Mouse (Mus musculus): ENCODE results near the gene Setd1b. TPM values are rescaled to one million over a fixed set of nuclear protein-coding genes. Genes with fewer than 3 reads are reported as not detected.

The Setd1b gene
- polyA plus RNA-seq (2015; fragmentation: Nextera tagmentation; extraction: Ambion mirVana) = 8.9 and 10.4 TPM in 2 replicates

- Histone ChIP-seq H3K4me1 (peaks cover 42% of the 10 kb centered on the region), H3K36me3 (peaks cover 18% of the 10 kb centered on the region), H3K27ac (peak within 1 kb of the TSS; percentile 99), H3K27me3 (no peaks in the 10 kb centered on the region), H3K4me2 (peak within 1 kb of the TSS; percentile 94), H3K9ac (peak within 1 kb of the TSS; percentile 100), H3K9me3 (no peaks in the 10 kb centered on the region), H3K4me3 (peak within 1 kb of the TSS; percentile 88)
- under 1% methylated on average over 58 of the region's 103 CpGs for WGBS
- no peak for ATAC-seq (ENCODE audit: insufficient number of reproducible peaks, low FRiP score, low TSS enrichment, low read depth)
Observed at GRCm38 (mm10) chr5:123142161-123143157, at the start of gene Setd1b. Setd1b (plus strand) TSS chr5:123142193.

- H3K36me3 ChIP-seq = no peaks in the 10 kb centered on the region
- WGBS = 75% methylated on average over 14 of the region's 14 CpGs
- ATAC-seq (ENCODE audit: insufficient number of reproducible peaks, low FRiP score, low TSS enrichment, low read depth) = no peak
Observed at GRCm38 (mm10) chr5:123093077-123093633, 48.8 kb upstream of the Setd1b start.

GRCm38 (mm10) chr5:123094238-123094991 is 47.6 kb upstream of the Setd1b start:
- Histone ChIP-seq H3K4me2 (no peak overlapping the region), H3K4me3 (no peak overlapping the region), H3K27ac (no peak overlapping the region), H3K4me1 (no peaks in the 10 kb centered on the region), H3K9me3 (no peaks in the 10 kb centered on the region), H3K9ac (no peak overlapping the region), H3K27me3 (no peaks in the 10 kb centered on the region), H3K36me3 (peaks cover 4% of the 10 kb centered on the region; the same call in 1 of the 2 replicates)
- no peak for ATAC-seq (ENCODE audit: insufficient number of reproducible peaks, low FRiP score, low TSS enrichment, low read depth)
- 77% methylated on average over 25 of the region's 25 CpGs for WGBS

More at GRCm38 (mm10) chr5:123093077-123093633, 48.8 kb upstream of the Setd1b start:
- Histone ChIP-seq H3K4me3 (no peak overlapping the region), H3K4me1 (no peaks in the 10 kb centered on the region), H3K27ac (no peak overlapping the region), H3K4me2 (no peak overlapping the region), H3K27me3 (no peaks in the 10 kb centered on the region), H3K9me3 (no peaks in the 10 kb centered on the region), H3K9ac (no peak overlapping the region)

GRCm38 (mm10) chr5:123096299-123096698 is 45.7 kb upstream of the Setd1b start:
- Histone ChIP-seq H3K4me1 (no peaks in the 10 kb centered on the region), H3K36me3 (peaks cover 15% of the 10 kb centered on the region; the same call in 1 of the 2 replicates), H3K4me2 (no peak overlapping the region), H3K9ac (no peak overlapping the region), H3K27me3 (no peaks in the 10 kb centered on the region), H3K9me3 (no peaks in the 10 kb centered on the region), H3K27ac (no peak overlapping the region), H3K4me3 (no peak overlapping the region)
- 89% methylated on average over 8 of the region's 8 CpGs for WGBS
- no peak for ATAC-seq (ENCODE audit: insufficient number of reproducible peaks, low FRiP score, low TSS enrichment, low read depth)

GRCm38 (mm10) chr5:123098487-123098886 is 43.5 kb upstream of the Setd1b start:
- no peak overlapping the region for H3K4me2 ChIP-seq
- 79% methylated on average over 2 of the region's 2 CpGs for WGBS
- ATAC-seq (ENCODE audit: insufficient number of reproducible peaks, low FRiP score, low TSS enrichment, low read depth) = no peak
- no peak overlapping the region for H3K27ac ChIP-seq
- no peak overlapping the region for H3K9ac ChIP-seq
- no peaks in the 10 kb centered on the region for H3K27me3 ChIP-seq
- H3K4me3 ChIP-seq = no peak overlapping the region
- peaks cover 5% of the 10 kb centered on the region; the same call in 1 of the 2 replicates for H3K4me1 ChIP-seq
- peaks cover 22% of the 10 kb centered on the region; the same call in 1 of the 2 replicates for H3K36me3 ChIP-seq
- H3K9me3 ChIP-seq = no peaks in the 10 kb centered on the region

GRCm38 (mm10) chr5:123102376-123102775 is 39.6 kb upstream of the Setd1b start:
- Histone ChIP-seq H3K9ac (no peak overlapping the region), H3K4me2 (no peak overlapping the region), H3K27me3 (no peaks in the 10 kb centered on the region), H3K36me3 (peaks cover 24% of the 10 kb centered on the region), H3K4me1 (peaks cover 5% of the 10 kb centered on the region; the same call in 1 of the 2 replicates), H3K9me3 (no peaks in the 10 kb centered on the region), H3K4me3 (no peak overlapping the region), H3K27ac (no peak overlapping the region)
- WGBS = 57% methylated on average over 7 of the region's 7 CpGs
- ATAC-seq (ENCODE audit: insufficient number of reproducible peaks, low FRiP score, low TSS enrichment, low read depth) = no peak

- H3K4me3 ChIP-seq = no peak overlapping the region
- H3K4me1 ChIP-seq = peaks cover 5% of the 10 kb centered on the region; the same call in 1 of the 2 replicates
- WGBS = 53% methylated on average over 8 of the region's 8 CpGs
- no peak overlapping the region for H3K4me2 ChIP-seq
- H3K27me3 ChIP-seq = no peaks in the 10 kb centered on the region
- H3K9me3 ChIP-seq = no peaks in the 10 kb centered on the region
- no peak overlapping the region for H3K9ac ChIP-seq
- no peak overlapping the region for H3K27ac ChIP-seq
- H3K36me3 ChIP-seq = peaks cover 24% of the 10 kb centered on the region
- ATAC-seq (ENCODE audit: insufficient number of reproducible peaks, low FRiP score, low TSS enrichment, low read depth) = no peak
Observed at GRCm38 (mm10) chr5:123103556-123103955, 38.4 kb upstream of the Setd1b start.

GRCm38 (mm10) chr5:123104769-123105168 is 37.2 kb upstream of the Setd1b start:
- whole genome bisulfite sequencing = 82% methylated on average over 6 of the region's 6 CpGs
- H3K36me3 ChIP-seq = peaks cover 16% of the 10 kb centered on the region
- no peaks in the 10 kb centered on the region for H3K9me3 ChIP-seq
- no peak overlapping the region for H3K4me3 ChIP-seq
- no peak overlapping the region for H3K27ac ChIP-seq
- no peak overlapping the region for H3K4me2 ChIP-seq
- no peak overlapping the region for H3K9ac ChIP-seq
- H3K4me1 ChIP-seq = peaks cover 12% of the 10 kb centered on the region
- no peaks in the 10 kb centered on the region for H3K27me3 ChIP-seq
- no peak for ATAC-seq (ENCODE audit: insufficient number of reproducible peaks, low FRiP score, low TSS enrichment, low read depth)

- Histone ChIP-seq H3K36me3 (peaks cover 2% of the 10 kb centered on the region; the same call in 1 of the 2 replicates), H3K9me3 (no peaks in the 10 kb centered on the region), H3K9ac (no peak overlapping the region), H3K4me1 (peaks cover 17% of the 10 kb centered on the region), H3K27ac (peak overlapping the region; percentile 33; the same call in 1 of the 2 replicates), H3K4me3 (no peak overlapping the region), H3K4me2 (peak overlapping the region; percentile 13; the same call in 1 of the 2 replicates), H3K27me3 (no peaks in the 10 kb centered on the region)
- WGBS = 35% methylated on average over 13 of the region's 13 CpGs
- ATAC-seq (ENCODE audit: insufficient number of reproducible peaks, low FRiP score, low TSS enrichment, low read depth) = no peak
Observed at GRCm38 (mm10) chr5:123109452-123110203, 32.4 kb upstream of the Setd1b start.

GRCm38 (mm10) chr5:123110296-123110721 is 31.7 kb upstream of the Setd1b start:
- Histone ChIP-seq H3K4me2 (no peak overlapping the region), H3K27me3 (no peaks in the 10 kb centered on the region), H3K36me3 (peaks cover 4% of the 10 kb centered on the region; the same call in 1 of the 2 replicates), H3K4me1 (peaks cover 17% of the 10 kb centered on the region), H3K9ac (no peak overlapping the region), H3K27ac (0 out of 2 replicates have a peak overlapping the region, but pooled peaks have one; percentile 33), H3K4me3 (no peak overlapping the region), H3K9me3 (no peaks in the 10 kb centered on the region)
- WGBS = 25% methylated on average over 13 of the region's 13 CpGs
- no peak for ATAC-seq (ENCODE audit: insufficient number of reproducible peaks, low FRiP score, low TSS enrichment, low read depth)

- ATAC-seq (ENCODE audit: insufficient number of reproducible peaks, low FRiP score, low TSS enrichment, low read depth) = no peak
- H3K27ac ChIP-seq = no peak overlapping the region
- no peaks in the 10 kb centered on the region for H3K9me3 ChIP-seq
Observed at GRCm38 (mm10) chr5:123114109-123114508, 27.9 kb upstream of the Setd1b start.

More at GRCm38 (mm10) chr5:123114109-123114508, 27.9 kb upstream of the Setd1b start:
- no peak overlapping the region for H3K4me2 ChIP-seq
- no peak overlapping the region for H3K4me3 ChIP-seq
- H3K4me1 ChIP-seq = peaks cover 15% of the 10 kb centered on the region
- no peaks in the 10 kb centered on the region for H3K27me3 ChIP-seq
- H3K36me3 ChIP-seq = peaks cover 14% of the 10 kb centered on the region; the same call in 1 of the 2 replicates
- H3K9ac ChIP-seq = no peak overlapping the region
- 64% methylated on average over 11 of the region's 11 CpGs for WGBS
